Mouse (Mus musculus) lung, embryonic 16.5 days (tissue): ENCODE measurements around the gene Actn1. TPM values are rescaled to one million over a fixed set of nuclear protein-coding genes. Genes with fewer than 3 reads are reported as not detected.

Source experiments
- ATAC-seq: fragments of 200-750 bp; cut with Nextera tagmentation; 2 replicates; pipeline ENCODE4 v1.8.0; 2017; ENCODE audit warnings: low read depth, mild to moderate bottlenecking, moderate library complexity
- H3K27ac ChIP-seq: fragments of 300-500 bp; sonication (generic); 2 replicates; pipeline ENCODE4 v1.5.1; 2014; ENCODE audit warnings: mild to moderate bottlenecking, control low read depth, low read length
- H3K27me3 ChIP-seq: fragments of 300-500 bp; sonication (generic); 2 replicates; pipeline ENCODE4 v1.6.1; 2014; ENCODE audit warnings: low read depth, low read length, mixed read lengths; ENCODE audit not compliant: control insufficient read depth, insufficient read depth
- H3K36me3 ChIP-seq: fragments of 300-500 bp; sonication (generic); 2 replicates; pipeline ENCODE4 v1.6.1; 2014; ENCODE audit warnings: low read length; ENCODE audit not compliant: control insufficient read depth, insufficient read depth
- H3K4me1 ChIP-seq: fragments of 300-500 bp; sonication (generic); replicated peaks from 2 replicates; pipeline ENCODE4 v1.6.1; 2014; ENCODE audit warnings: low read length, mixed read lengths; ENCODE audit not compliant: control insufficient read depth, insufficient read depth
- H3K4me2 ChIP-seq: fragments of 300-500 bp; sonication (generic); 2 replicates; pipeline ENCODE4 v1.6.1; 2014; ENCODE audit warnings: low read depth, low read length, control low read depth
- H3K4me3 ChIP-seq: fragments of 300-500 bp; sonication (generic); 2 replicates; pipeline ENCODE4 v1.5.1; 2014; ENCODE audit warnings: mild to moderate bottlenecking, low read length, control low read depth
- H3K9ac ChIP-seq: fragments of 300-500 bp; sonication (generic); 2 replicates; pipeline ENCODE4 v1.6.1; 2014; ENCODE audit warnings: low read length, control low read depth
- H3K9me3 ChIP-seq: fragments of 300-500 bp; sonication (generic); 2 replicates; pipeline ENCODE4 v1.6.1; 2016; ENCODE audit warnings: low read length; ENCODE audit not compliant: control insufficient read depth
- WGBS: fragments of 180-500 bp; shearing (Covaris S2); extraction: QIAGEN DNeasy Blood & Tissue Kit; methylation state at CpG from one replicate; pipeline ENCODE4 v1.1.7; 2014; 5-methylcytosine and 5-hydroxymethylcytosine counted together
- polyA plus RNA-seq: library from polyadenylated mRNA; unstranded; fragments of >200 nt; fragmentation: Nextera tagmentation; extraction: Ambion mirVana; gene quantifications from 2 replicates; pipeline ENCODE4 v1.2.1, GENCODE M21; 2015

The Actn1 gene
- polyA plus RNA-seq, 1 experiment from 2014 or later = 49.9 TPM

DNA sequence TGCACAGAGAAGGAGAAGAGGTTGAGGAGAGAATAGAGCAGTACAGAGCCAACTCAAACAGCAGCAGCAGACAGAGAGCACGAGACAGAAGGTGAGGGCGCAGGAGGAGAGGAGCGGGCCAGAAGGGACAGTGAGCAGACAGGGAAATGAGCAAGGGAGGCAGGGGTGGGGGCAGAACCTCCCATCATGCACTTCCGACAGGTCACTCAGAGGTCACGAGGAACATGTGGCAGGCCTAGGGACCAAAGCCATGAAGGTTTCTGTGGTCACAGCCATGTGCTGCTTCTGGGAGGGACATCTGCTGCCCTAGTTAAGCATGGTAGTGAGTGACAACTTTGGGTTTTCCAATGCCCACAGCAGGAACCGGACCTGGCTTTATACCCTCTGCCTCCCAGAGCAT lies 68.8 kb downstream of the Actn1 start:
- H3K9me3 ChIP-seq = no peaks in the 10 kb centered on the region
- H3K4me1 ChIP-seq = no peaks in the 10 kb centered on the region
- no peak for ATAC-seq
- no peak overlapping the region for H3K27ac ChIP-seq
- H3K4me3 ChIP-seq = no peak overlapping the region
- H3K27me3 ChIP-seq = no peaks in the 10 kb centered on the region
- no peak overlapping the region for H3K4me2 ChIP-seq
- 80% methylated on average over 6 of the region's 6 CpGs for WGBS
- H3K36me3 ChIP-seq = peaks cover 49% of the 10 kb centered on the region
- no peak overlapping the region for H3K9ac ChIP-seq

DNA sequence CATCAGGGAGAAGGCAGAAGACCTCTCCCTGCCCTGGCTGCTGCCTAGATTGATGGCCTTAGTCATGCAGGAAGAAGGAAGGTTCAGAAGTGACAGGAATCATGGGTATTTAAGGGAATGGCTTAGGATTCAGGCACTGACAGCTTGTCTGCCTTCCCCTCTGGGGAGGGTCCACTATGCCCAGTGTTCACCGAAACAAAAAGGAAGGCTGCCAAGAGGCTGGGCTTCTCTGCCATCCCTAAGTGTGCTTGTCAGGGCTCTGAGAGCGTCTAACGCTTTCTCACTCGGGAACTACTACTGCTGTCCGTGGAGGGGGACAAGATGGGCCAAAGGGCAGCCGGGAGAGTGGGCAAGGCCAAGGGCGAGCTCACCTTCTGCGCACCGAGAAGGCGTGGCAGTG lies 69.3 kb downstream of the Actn1 start:
- Histone ChIP-seq H3K4me1 (no peaks in the 10 kb centered on the region), H3K4me3 (no peak overlapping the region), H3K9me3 (no peaks in the 10 kb centered on the region), H3K27me3 (no peaks in the 10 kb centered on the region), H3K36me3 (peaks cover 47% of the 10 kb centered on the region), H3K27ac (no peak overlapping the region), H3K9ac (no peak overlapping the region), H3K4me2 (no peak overlapping the region)
- WGBS = 83% methylated on average over 10 of the region's 10 CpGs
- ATAC-seq = no peak

DNA sequence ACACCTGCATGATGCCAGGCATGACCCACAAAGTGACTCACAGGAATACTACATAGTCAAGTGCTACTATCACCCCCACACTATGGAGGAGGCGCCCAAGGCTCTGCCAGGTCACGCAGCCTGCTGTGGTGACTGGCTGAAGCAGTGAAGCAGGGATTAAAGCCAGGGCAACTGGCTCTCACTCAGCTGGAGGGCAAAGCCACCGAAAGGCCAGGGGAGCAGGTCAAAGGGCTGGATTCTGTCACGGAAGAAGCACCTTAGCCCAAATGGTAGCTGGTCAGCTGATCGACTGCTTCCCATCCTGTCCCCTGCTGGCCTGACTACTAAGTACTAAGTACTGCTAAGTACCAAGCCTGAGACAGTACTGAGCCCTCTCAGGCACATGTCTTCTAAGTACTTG lies 76.1 kb downstream of the Actn1 start:
- H3K4me3 ChIP-seq = no peak overlapping the region
- 88% methylated on average over 5 of the region's 5 CpGs for WGBS
- no peak for ATAC-seq
- peaks cover 52% of the 10 kb centered on the region for H3K36me3 ChIP-seq
- H3K4me1 ChIP-seq = no peaks in the 10 kb centered on the region
- H3K9ac ChIP-seq = no peak overlapping the region
- H3K27ac ChIP-seq = no peak overlapping the region
- H3K27me3 ChIP-seq = no peaks in the 10 kb centered on the region
- H3K4me2 ChIP-seq = no peak overlapping the region
- H3K9me3 ChIP-seq = no peaks in the 10 kb centered on the region

DNA sequence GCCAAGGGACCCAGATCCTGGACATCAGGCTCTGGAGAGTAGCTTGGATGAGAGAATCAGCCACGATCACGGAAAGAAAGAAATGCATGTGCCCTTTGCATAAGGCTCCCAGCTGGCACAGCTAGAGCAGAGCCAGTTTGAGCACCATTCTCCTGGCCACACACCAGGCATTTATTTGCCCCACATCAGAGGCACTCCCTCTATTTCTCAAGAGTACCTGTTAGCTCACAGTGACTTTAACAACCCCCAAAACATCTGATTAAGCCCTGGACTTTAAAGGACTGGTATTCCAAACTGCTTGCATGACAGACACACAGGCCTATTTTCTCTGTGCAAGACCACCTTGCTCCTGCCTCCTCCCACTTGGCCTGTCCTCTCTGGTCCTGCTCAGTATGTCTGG lies 78.3 kb downstream of the Actn1 start:
- 91% methylated on average over 2 of the region's 2 CpGs for WGBS
- Histone ChIP-seq H3K4me2 (no peak overlapping the region), H3K4me1 (no peaks in the 10 kb centered on the region), H3K27ac (no peak overlapping the region), H3K36me3 (peaks cover 50% of the 10 kb centered on the region), H3K9ac (no peak overlapping the region), H3K4me3 (no peak overlapping the region), H3K9me3 (no peaks in the 10 kb centered on the region), H3K27me3 (no peaks in the 10 kb centered on the region)
- no peak for ATAC-seq

DNA sequence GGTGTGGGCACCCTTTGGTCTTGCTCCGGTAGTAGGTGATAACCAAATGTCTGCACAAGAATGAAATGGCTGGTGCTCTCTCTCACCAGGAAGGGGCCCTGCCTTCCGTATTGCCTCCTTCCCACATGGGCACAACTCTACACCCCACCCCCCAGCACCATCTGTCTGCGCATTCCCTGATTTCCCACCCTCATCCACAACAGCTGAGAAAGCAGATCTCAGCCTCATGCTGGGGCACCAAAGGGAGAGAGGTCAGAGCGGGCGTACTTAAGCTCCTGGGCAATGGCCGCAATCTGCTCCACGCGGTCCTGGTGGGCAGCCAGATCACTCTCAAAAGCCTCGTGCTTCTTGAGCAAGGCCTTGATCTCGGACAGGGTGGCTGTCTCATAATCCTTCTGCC lies 82.1 kb downstream of the Actn1 start:
- 80% methylated on average over 10 of the region's 10 CpGs for WGBS
- ATAC-seq = no peak
- Histone ChIP-seq H3K36me3 (peaks cover 54% of the 10 kb centered on the region), H3K9me3 (no peaks in the 10 kb centered on the region), H3K27me3 (no peaks in the 10 kb centered on the region), H3K27ac (no peak overlapping the region), H3K4me1 (no peaks in the 10 kb centered on the region), H3K4me3 (no peak overlapping the region), H3K4me2 (no peak overlapping the region), H3K9ac (no peak overlapping the region)

DNA sequence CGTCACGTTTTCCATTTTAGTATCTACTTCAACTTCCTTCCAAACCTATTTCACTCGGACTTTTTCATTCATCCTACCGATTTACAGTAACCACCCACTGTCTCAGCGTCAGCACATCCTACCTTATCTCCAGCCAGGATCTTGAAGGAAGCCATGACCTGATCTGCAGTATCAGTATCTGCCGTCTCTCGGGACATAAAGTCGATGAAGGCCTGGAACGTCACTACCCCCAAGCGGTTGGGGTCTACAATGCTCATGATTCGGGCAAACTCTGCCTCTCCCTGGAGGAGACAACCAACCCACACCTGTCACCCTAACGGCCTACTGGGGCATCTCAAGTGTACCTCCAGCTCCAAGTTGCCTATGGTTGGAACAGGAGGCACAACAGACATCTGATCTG lies 91.4 kb downstream of the Actn1 start:
- 56% methylated on average over 12 of the region's 12 CpGs for WGBS
- no peak for ATAC-seq
- H3K9ac ChIP-seq = no peak overlapping the region
- no peaks in the 10 kb centered on the region for H3K27me3 ChIP-seq
- H3K36me3 ChIP-seq = peaks cover 43% of the 10 kb centered on the region
- peak overlapping the region; percentile 62; the same call in 1 of the 2 replicates for H3K4me3 ChIP-seq
- H3K27ac ChIP-seq = peak overlapping the region; percentile 13; the same call in 1 of the 2 replicates
- peak overlapping the region; percentile 41 for H3K4me2 ChIP-seq
- peaks cover 2% of the 10 kb centered on the region; the same call in 1 of the 2 replicates for H3K4me1 ChIP-seq
- H3K9me3 ChIP-seq = no peaks in the 10 kb centered on the region

DNA sequence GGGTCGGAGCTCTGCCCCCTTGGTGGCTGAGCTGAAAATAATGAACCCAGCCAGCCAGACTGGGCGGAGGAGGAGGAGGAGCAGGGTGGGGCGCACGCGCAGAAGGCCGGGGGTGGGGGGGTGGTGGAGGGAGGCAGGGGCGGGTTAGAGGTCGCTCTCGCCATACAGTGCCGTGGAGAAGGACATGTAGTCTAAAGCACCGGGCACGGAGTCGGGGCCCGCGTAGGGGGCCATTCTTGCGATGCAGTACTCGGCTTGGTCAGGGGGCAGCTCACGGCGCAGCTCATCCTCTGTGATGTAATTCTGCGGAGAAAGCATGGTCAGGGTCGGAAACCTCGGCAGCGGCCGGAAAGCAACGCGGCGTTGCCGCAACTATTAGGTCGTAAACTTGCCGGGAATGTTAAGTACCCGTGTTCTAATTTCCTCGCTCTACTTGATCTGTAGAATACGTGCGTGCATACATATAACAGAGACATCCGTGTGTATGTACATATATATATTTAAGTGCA lies 91.9 kb downstream of the Actn1 start:
- 26% methylated on average over 35 of the region's 35 CpGs for WGBS
- Histone ChIP-seq H3K9ac (peak overlapping the region; percentile 68), H3K27ac (peak overlapping the region; percentile 60; the same call in 1 of the 2 replicates), H3K9me3 (no peaks in the 10 kb centered on the region), H3K27me3 (no peaks in the 10 kb centered on the region), H3K36me3 (peaks cover 38% of the 10 kb centered on the region), H3K4me3 (peak overlapping the region; percentile 62), H3K4me1 (peaks cover 2% of the 10 kb centered on the region; the same call in 1 of the 2 replicates), H3K4me2 (peak overlapping the region; percentile 41)
- ATAC-seq = peak; percentile 83

DNA sequence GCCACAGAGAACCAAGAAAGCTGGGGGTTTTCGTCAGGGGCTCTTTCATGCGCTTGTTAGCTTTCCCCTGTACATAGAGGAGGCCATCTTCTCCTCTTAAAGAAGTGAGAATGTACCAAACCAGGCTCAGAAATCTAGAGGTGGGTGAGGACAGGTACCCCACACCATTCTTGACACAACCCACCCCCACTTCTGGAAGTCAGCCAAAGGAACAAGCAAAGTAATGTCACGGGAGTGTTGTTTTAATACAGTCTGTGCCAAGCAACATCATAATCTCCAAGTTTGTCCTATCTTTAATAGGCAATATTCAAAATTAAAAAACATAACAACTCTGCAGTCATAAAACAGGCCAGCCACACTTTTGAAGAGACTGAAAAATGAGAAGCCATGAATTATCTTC lies 92.8 kb downstream of the Actn1 start:
- peaks cover 30% of the 10 kb centered on the region for H3K36me3 ChIP-seq
- no peak overlapping the region for H3K4me2 ChIP-seq
- no peak overlapping the region for H3K9ac ChIP-seq
- no peak overlapping the region for H3K27ac ChIP-seq
- no peak for ATAC-seq
- 65% methylated on average over 3 of the region's 3 CpGs for WGBS
- peaks cover 2% of the 10 kb centered on the region; the same call in 1 of the 2 replicates for H3K4me1 ChIP-seq
- H3K27me3 ChIP-seq = no peaks in the 10 kb centered on the region
- H3K4me3 ChIP-seq = no peak overlapping the region
- no peaks in the 10 kb centered on the region for H3K9me3 ChIP-seq

DNA sequence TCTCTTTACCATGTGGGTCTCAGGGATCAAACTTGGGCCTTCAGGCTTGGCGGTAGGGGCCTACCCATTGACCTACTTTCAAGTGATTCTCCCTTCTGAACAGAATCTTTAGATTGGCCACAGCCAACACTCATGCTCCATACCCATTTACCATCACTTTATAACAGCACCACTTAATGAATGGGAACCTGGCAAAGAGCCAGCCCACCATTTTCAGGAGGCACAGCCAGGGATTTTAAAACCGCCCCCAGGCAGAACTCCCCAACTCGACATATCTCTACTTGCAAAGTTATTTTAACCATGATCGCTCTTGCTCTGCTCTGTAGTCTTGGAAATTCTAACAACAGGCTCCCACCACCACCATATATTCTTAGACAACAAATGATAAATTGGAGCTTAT lies 93.5 kb downstream of the Actn1 start:
- Histone ChIP-seq H3K4me3 (no peak overlapping the region), H3K9me3 (no peaks in the 10 kb centered on the region), H3K36me3 (peaks cover 30% of the 10 kb centered on the region), H3K27ac (no peak overlapping the region), H3K4me2 (no peak overlapping the region), H3K4me1 (peaks cover 2% of the 10 kb centered on the region; the same call in 1 of the 2 replicates), H3K27me3 (no peaks in the 10 kb centered on the region), H3K9ac (no peak overlapping the region)
- whole genome bisulfite sequencing = 59% methylated on average over 4 of the region's 4 CpGs
- ATAC-seq = no peak

DNA sequence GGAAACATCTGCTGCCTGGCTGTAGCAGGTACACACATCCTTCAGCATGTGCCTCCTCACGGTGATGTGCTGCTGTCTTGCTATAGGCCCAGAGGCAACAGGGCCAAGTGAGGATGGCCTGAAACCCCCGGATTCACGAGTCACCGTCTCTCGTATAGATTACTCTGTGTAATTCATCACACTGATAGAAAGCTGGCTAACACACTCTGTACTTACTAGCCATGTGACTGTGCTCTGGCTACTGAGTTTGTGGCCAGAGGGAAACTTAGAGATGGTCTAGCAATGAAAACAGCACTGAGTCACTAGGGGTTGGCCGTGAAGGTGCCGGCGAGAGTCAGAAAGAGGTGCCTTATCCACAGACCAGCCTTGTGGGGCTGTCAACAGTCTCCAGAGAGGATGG lies 95.6 kb downstream of the Actn1 start:
- no peak for ATAC-seq
- Histone ChIP-seq H3K36me3 (peaks cover 15% of the 10 kb centered on the region), H3K4me3 (no peak overlapping the region), H3K9ac (no peak overlapping the region), H3K4me2 (no peak overlapping the region), H3K27me3 (no peaks in the 10 kb centered on the region), H3K4me1 (peaks cover 2% of the 10 kb centered on the region; the same call in 1 of the 2 replicates), H3K9me3 (no peaks in the 10 kb centered on the region), H3K27ac (no peak overlapping the region)
- 84% methylated on average over 8 of the region's 8 CpGs for WGBS
